Mouse (Mus musculus) stomach, embryonic 14.5 days (tissue): ENCODE data around the gene Cyp27b1. TPM values are rescaled to one million over a fixed set of nuclear protein-coding genes. Genes with fewer than 3 reads are reported as not detected.

Experiments
- ATAC-seq: fragments of 200-750 bp; cut with Nextera tagmentation; 2 replicates; pipeline ENCODE4 v1.8.0; 2017; ENCODE audit warnings: low read depth, moderate TSS enrichment; ENCODE audit not compliant: insufficient number of reproducible peaks, insufficient read depth, low FRiP score
- H3K27ac ChIP-seq: fragments of 300-500 bp; sonication (generic); 2 replicates; pipeline ENCODE4 v1.5.1; 2014; ENCODE audit warnings: mild to moderate bottlenecking, low read length, moderate library complexity, mixed read lengths
- H3K27me3 ChIP-seq: fragments of 300-500 bp; sonication (generic); 2 replicates; pipeline ENCODE4 v1.6.1; 2014; ENCODE audit warnings: low read length, control low read depth, mixed read lengths; ENCODE audit not compliant: control insufficient read depth, insufficient read depth
- H3K36me3 ChIP-seq: fragments of 300-500 bp; sonication (generic); 2 replicates; pipeline ENCODE4 v1.6.1; 2014; ENCODE audit warnings: mild to moderate bottlenecking, control low read depth, low read length, moderate library complexity, mixed read lengths; ENCODE audit not compliant: control insufficient read depth, insufficient read depth
- H3K4me1 ChIP-seq: fragments of 300-500 bp; sonication (generic); 2 replicates; pipeline ENCODE4 v1.6.1; 2014; ENCODE audit warnings: low read length, control low read depth, mixed read lengths; ENCODE audit not compliant: control insufficient read depth, insufficient read depth
- H3K4me2 ChIP-seq: fragments of 300-500 bp; sonication (generic); replicated peaks from 2 replicates; pipeline ENCODE4 v1.6.1; 2014; ENCODE audit warnings: low read depth, low read length, control low read depth
- H3K4me3 ChIP-seq: fragments of 300-500 bp; sonication (generic); 2 replicates; pipeline ENCODE4 v1.5.1; 2014; ENCODE audit warnings: low read depth, low read length, control low read depth
- H3K9ac ChIP-seq: fragments of 300-500 bp; sonication (generic); replicated peaks from 2 replicates; pipeline ENCODE4 v1.6.1; 2014; ENCODE audit warnings: low read depth, mild to moderate bottlenecking, control low read depth, low read length, moderate library complexity, mixed read lengths
- H3K9me3 ChIP-seq: fragments of 300-500 bp; sonication (generic); 2 replicates; pipeline ENCODE4 v1.6.1; 2016; ENCODE audit warnings: low read depth, low read length, control low read depth; ENCODE audit not compliant: control insufficient read depth
- WGBS: fragments of 180-500 bp; shearing (Covaris S2); extraction: QIAGEN DNeasy Blood & Tissue Kit; methylation state at CpG from one replicate; pipeline ENCODE4 v1.1.7; 2014; 5-methylcytosine and 5-hydroxymethylcytosine counted together
- polyA plus RNA-seq: library from polyadenylated mRNA; unstranded; fragments of >200 nt; fragmentation: Nextera tagmentation; extraction: Ambion mirVana; gene quantifications from 2 replicates; pipeline ENCODE4 v1.2.1, GENCODE M21; 2014

The Cyp27b1 gene
- polyA plus RNA-seq, 1 experiment from 2014 or later = 0.13 TPM

GRCm38 (mm10) chr10:127042468-127043115 lies 5.5 kb upstream of the Cyp27b1 start:
- no peak; the same call in 1 of the 2 replicates for ATAC-seq
- Histone ChIP-seq H3K4me1 (peaks cover 5% of the 10 kb centered on the region), H3K9ac (peak overlapping the region; percentile 60; the same call in 1 of the 2 replicates), H3K27ac (no peak overlapping the region; the same call in 1 of the 2 replicates), H3K4me3 (peak overlapping the region; percentile 72), H3K36me3 (peaks cover 2% of the 10 kb centered on the region; the same call in 1 of the 2 replicates), H3K9me3 (no peaks in the 10 kb centered on the region), H3K27me3 (peaks cover under 1% of the 10 kb centered on the region; the same call in 1 of the 2 replicates), H3K4me2 (peak overlapping the region; percentile 99)
- WGBS = 13% methylated on average over 5 of the region's 5 CpGs

GRCm38 (mm10) chr10:127043187-127043586 lies 4.9 kb upstream of the Cyp27b1 start:
- no peak overlapping the region for H3K4me3 ChIP-seq
- H3K9me3 ChIP-seq = no peaks in the 10 kb centered on the region
- no peak overlapping the region for H3K4me2 ChIP-seq
- H3K36me3 ChIP-seq = peaks cover 2% of the 10 kb centered on the region; the same call in 1 of the 2 replicates
- no peak for ATAC-seq
- peaks cover 6% of the 10 kb centered on the region for H3K27me3 ChIP-seq
- H3K4me1 ChIP-seq = peaks cover 5% of the 10 kb centered on the region
- H3K27ac ChIP-seq = no peak overlapping the region
- H3K9ac ChIP-seq = no peak overlapping the region
- WGBS = 87% methylated on average over 6 of the region's 6 CpGs

DNA sequence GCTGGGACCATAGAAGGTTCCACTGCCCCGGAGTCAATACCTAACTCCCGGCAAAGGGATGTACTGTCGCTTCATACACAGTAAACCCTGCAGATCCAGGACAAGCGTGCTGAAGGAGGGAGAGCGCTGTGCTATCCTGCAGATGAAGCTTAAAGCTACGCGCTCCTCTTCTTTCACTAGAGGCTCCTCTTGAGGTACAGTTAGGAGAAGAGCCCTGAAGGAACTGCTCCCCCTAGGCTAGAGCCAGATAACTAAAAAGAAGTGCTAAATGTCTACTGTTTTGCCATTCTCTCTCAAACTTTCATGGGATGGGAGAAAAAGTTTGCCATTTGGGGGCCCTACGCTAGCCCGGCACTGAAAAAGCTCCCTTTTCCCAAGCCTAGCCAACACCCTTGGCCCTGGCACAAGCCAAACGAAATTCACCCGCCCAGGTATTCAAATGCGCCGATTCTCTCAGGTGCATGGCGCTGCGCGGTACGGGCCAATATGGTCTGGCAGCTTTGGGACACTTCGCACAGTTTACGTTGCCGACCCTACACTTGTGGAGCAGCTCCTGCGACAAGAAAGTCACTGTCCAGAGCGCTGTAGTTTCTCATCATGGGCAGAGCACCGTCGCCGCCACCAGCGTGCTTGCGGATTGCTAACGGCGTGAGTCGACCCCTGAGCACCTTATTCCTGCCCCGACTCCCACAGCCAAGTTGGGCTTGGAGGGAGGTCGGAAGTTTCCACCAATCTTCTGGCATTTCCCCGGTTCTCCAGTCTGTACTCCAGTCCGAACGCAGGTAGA lies 751 bp downstream of the Cyp27b1 start:
- 0 out of 2 replicates have a peak, but pooled peaks cover 7% of the 10 kb centered on the region for H3K4me1 ChIP-seq
- no peaks in the 10 kb centered on the region for H3K9me3 ChIP-seq
- H3K36me3 ChIP-seq = peaks cover 2% of the 10 kb centered on the region; the same call in 1 of the 2 replicates
- no peak overlapping the region for H3K27ac ChIP-seq
- H3K27me3 ChIP-seq = peaks cover 32% of the 10 kb centered on the region
- ATAC-seq = no peak
- WGBS = 4% methylated on average over 35 of the region's 35 CpGs
- H3K4me3 ChIP-seq = 0 out of 2 replicates have a peak overlapping the region, but pooled peaks have one; percentile 12
- H3K9ac ChIP-seq = no peak overlapping the region
- H3K4me2 ChIP-seq = peak overlapping the region; percentile 33

DNA sequence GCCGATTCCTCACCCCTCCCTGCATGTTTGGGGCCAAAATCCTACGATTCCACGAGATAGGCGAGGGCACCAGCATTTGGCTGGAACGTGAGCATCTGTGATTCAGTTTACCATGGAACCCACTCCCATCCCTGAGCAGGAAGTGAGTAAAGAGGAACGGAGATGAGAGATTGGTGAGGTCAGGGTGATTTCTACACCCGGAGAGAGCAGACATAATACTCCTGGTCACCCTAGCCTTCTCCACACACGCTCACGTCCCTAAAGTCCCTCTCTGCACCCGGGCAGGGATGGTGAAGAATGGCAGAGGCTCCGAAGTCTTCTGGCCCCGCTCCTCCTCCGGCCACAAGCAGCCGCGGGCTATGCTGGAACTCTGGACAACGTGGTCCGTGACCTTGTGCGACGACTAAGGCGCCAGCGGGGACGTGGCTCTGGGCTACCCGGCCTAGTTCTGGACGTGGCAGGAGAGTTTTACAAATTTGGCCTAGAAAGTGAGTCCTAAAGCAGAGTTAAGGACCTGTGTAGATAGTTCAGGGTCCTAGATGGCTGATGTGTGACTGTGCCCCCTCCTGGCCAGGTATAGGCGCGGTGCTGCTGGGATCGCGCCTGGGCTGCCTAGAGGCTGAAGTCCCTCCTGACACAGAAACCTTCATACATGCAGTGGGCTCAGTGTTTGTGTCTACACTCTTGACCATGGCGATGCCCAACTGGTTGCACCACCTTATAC lies 1.5 kb downstream of the Cyp27b1 start:
- 3% methylated on average over 29 of the region's 29 CpGs for WGBS
- Histone ChIP-seq H3K27me3 (peaks cover 32% of the 10 kb centered on the region), H3K4me3 (0 out of 2 replicates have a peak overlapping the region, but pooled peaks have one; percentile 12), H3K9me3 (no peaks in the 10 kb centered on the region), H3K9ac (no peak overlapping the region), H3K27ac (no peak overlapping the region), H3K4me2 (peak overlapping the region; percentile 33), H3K4me1 (0 out of 2 replicates have a peak, but pooled peaks cover 7% of the 10 kb centered on the region), H3K36me3 (peaks cover under 1% of the 10 kb centered on the region; the same call in 1 of the 2 replicates)
- no peak for ATAC-seq

- no peak for ATAC-seq
- peaks cover 32% of the 10 kb centered on the region for H3K27me3 ChIP-seq
- 18% methylated on average over 10 of the region's 10 CpGs for WGBS
- 0 out of 2 replicates have a peak, but pooled peaks cover 7% of the 10 kb centered on the region for H3K4me1 ChIP-seq
- peaks cover 4% of the 10 kb centered on the region; the same call in 1 of the 2 replicates for H3K36me3 ChIP-seq
- peak overlapping the region; percentile 33; the same call in 1 of the 2 replicates for H3K4me2 ChIP-seq
- H3K4me3 ChIP-seq = no peak overlapping the region
- H3K27ac ChIP-seq = no peak overlapping the region
- no peak overlapping the region for H3K9ac ChIP-seq
- no peaks in the 10 kb centered on the region for H3K9me3 ChIP-seq
Measured at GRCm38 (mm10) chr10:127050119-127050474, 2.0 kb downstream of the Cyp27b1 start.

- Histone ChIP-seq H3K27me3 (peaks cover 12% of the 10 kb centered on the region), H3K27ac (no peak overlapping the region), H3K4me2 (no peak overlapping the region), H3K36me3 (peaks cover 21% of the 10 kb centered on the region; the same call in 1 of the 2 replicates), H3K9me3 (no peaks in the 10 kb centered on the region), H3K9ac (no peak overlapping the region), H3K4me1 (peaks cover 13% of the 10 kb centered on the region; the same call in 1 of the 2 replicates), H3K4me3 (no peak overlapping the region)
- WGBS = 58% methylated on average over 4 of the region's 4 CpGs
- no peak for ATAC-seq
Measured at GRCm38 (mm10) chr10:127054646-127055045, 6.6 kb downstream of the Cyp27b1 start.

DNA sequence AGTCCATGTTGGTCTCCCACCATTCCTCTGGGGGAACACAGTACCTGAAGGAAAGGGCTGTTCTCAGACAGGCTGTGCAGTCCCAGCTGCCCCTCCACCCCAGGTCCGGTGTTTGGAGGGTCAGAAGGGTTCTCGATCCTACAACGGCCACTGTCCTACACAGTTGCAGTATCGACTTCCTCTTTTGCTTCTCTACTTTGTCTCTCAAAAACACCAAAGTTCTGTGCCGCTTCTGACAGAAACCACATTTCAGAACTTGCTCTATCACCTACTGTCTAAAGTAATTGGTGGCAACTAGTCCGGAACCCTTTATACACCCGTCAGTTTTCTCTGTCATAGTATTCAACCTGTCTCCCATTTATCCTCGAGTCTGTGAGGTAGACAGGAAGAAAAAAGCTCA lies 7.4 kb downstream of the Cyp27b1 start:
- Histone ChIP-seq H3K27ac (no peak overlapping the region), H3K36me3 (peaks cover 21% of the 10 kb centered on the region; the same call in 1 of the 2 replicates), H3K9ac (no peak overlapping the region), H3K9me3 (no peaks in the 10 kb centered on the region), H3K4me2 (no peak overlapping the region), H3K4me3 (no peak overlapping the region), H3K4me1 (peaks cover 13% of the 10 kb centered on the region; the same call in 1 of the 2 replicates), H3K27me3 (peaks cover 5% of the 10 kb centered on the region; the same call in 1 of the 2 replicates)
- WGBS = 86% methylated on average over 8 of the region's 8 CpGs
- no peak for ATAC-seq

GRCm38 (mm10) chr10:127056490-127056889 lies 8.4 kb downstream of the Cyp27b1 start:
- Histone ChIP-seq H3K4me3 (no peak overlapping the region), H3K9me3 (no peaks in the 10 kb centered on the region), H3K27me3 (0 out of 2 replicates have a peak, but pooled peaks cover 2% of the 10 kb centered on the region), H3K4me1 (peaks cover 13% of the 10 kb centered on the region; the same call in 1 of the 2 replicates), H3K9ac (no peak overlapping the region), H3K27ac (no peak overlapping the region), H3K36me3 (peaks cover 21% of the 10 kb centered on the region; the same call in 1 of the 2 replicates), H3K4me2 (no peak overlapping the region)
- 84% methylated on average over 20 of the region's 20 CpGs for WGBS
- no peak for ATAC-seq
